Mouse (Mus musculus) liver, embryonic 11.5 days (tissue): ENCODE results near the gene Col27a1. TPM values are rescaled to one million over a fixed set of nuclear protein-coding genes. Genes with fewer than 3 reads are reported as not detected.

Experiments used
- ATAC-seq: fragments of 200-750 bp; cut with Nextera tagmentation; replicated peaks from 2 replicates; pipeline ENCODE4 v1.8.0; 2017; ENCODE audit warnings: moderate number of reproducible peaks, mild to moderate bottlenecking, moderate TSS enrichment, moderate library complexity; ENCODE audit not compliant: low FRiP score
- DNase-seq: peaks from one replicate; pipeline ENCODE4 v3.0.0-alpha.2; 2017; ENCODE audit warnings: low spot score
- H3K27ac ChIP-seq: fragments of 300-500 bp; sonication (generic); 2 replicates; pipeline ENCODE4 v1.5.1; 2014; ENCODE audit warnings: mild to moderate bottlenecking, low read depth, low read length, control low read depth
- H3K27me3 ChIP-seq: fragments of 300-500 bp; sonication (generic); replicated peaks from 2 replicates; pipeline ENCODE4 v1.6.1; 2014; ENCODE audit warnings: low read length, mixed read lengths; ENCODE audit not compliant: control insufficient read depth, insufficient read depth
- H3K36me3 ChIP-seq: fragments of 300-500 bp; sonication (generic); 2 replicates; pipeline ENCODE4 v1.6.1; 2014; ENCODE audit warnings: mild to moderate bottlenecking, low read length, moderate library complexity, mixed read lengths; ENCODE audit not compliant: control insufficient read depth, insufficient read depth
- H3K4me1 ChIP-seq: fragments of 300-500 bp; sonication (generic); replicated peaks from 2 replicates; pipeline ENCODE4 v1.6.1; 2014; ENCODE audit warnings: low read length, mixed read lengths; ENCODE audit not compliant: control insufficient read depth, insufficient read depth
- H3K4me2 ChIP-seq: fragments of 300-500 bp; sonication (generic); 2 replicates; pipeline ENCODE4 v1.6.1; 2014; ENCODE audit warnings: mild to moderate bottlenecking, control low read depth, moderate library complexity
- H3K4me3 ChIP-seq: fragments of 300-500 bp; sonication (generic); 2 replicates; pipeline ENCODE4 v1.5.1; 2014; ENCODE audit warnings: low read depth, low read length, control low read depth
- H3K9ac ChIP-seq: fragments of 300-500 bp; sonication (generic); 2 replicates; pipeline ENCODE4 v1.6.1; 2014; ENCODE audit warnings: low read depth, low read length, control low read depth
- H3K9me3 ChIP-seq: fragments of 300-500 bp; sonication (generic); 2 replicates; pipeline ENCODE4 v1.6.1; 2016; ENCODE audit warnings: low read length, inconsistent platforms, mixed read lengths; ENCODE audit not compliant: control insufficient read depth
- WGBS: fragments of 180-500 bp; shearing (Covaris S2); extraction: QIAGEN DNeasy Blood & Tissue Kit; methylation state at CpG from one replicate; pipeline ENCODE4 v1.1.7; 2014; 5-methylcytosine and 5-hydroxymethylcytosine counted together
- polyA plus RNA-seq: library from polyadenylated mRNA; unstranded; fragments of >200 nt; fragmentation: Nextera tagmentation; extraction: Ambion mirVana; gene quantifications from 2 replicates; pipeline ENCODE4 v1.2.1, GENCODE M21; 2014

The Col27a1 gene
- polyA plus RNA-seq, 1 experiment from 2014 or later, result 6.4 TPM

GRCm38 (mm10) chr4:63217513-63217912 lies 3.7 kb downstream of the Col27a1 start:
- no peak for ATAC-seq
- whole genome bisulfite sequencing, result 81% methylated on average over 6 of the region's 6 CpGs
- no peak overlapping the region for H3K4me2 ChIP-seq
- no peak overlapping the region for H3K9ac ChIP-seq
- H3K36me3 ChIP-seq, result 0 out of 2 replicates have a peak, but pooled peaks cover 2% of the 10 kb centered on the region
- H3K4me3 ChIP-seq, result no peak overlapping the region
- H3K9me3 ChIP-seq, result no peaks in the 10 kb centered on the region
- peaks cover 2% of the 10 kb centered on the region; the same call in 1 of the 2 replicates for H3K4me1 ChIP-seq
- H3K27ac ChIP-seq, result no peak overlapping the region
- peaks cover 48% of the 10 kb centered on the region for H3K27me3 ChIP-seq
- DNase-seq, result no peak

GRCm38 (mm10) chr4:63219059-63219458 lies 5.3 kb downstream of the Col27a1 start:
- ATAC-seq, result no peak

GRCm38 (mm10) chr4:63219635-63220034 lies 5.8 kb downstream of the Col27a1 start:
- H3K36me3 ChIP-seq, result peaks cover 5% of the 10 kb centered on the region; the same call in 1 of the 2 replicates
- WGBS, result 78% methylated on average over 6 of the region's 6 CpGs
- H3K27me3 ChIP-seq, result peaks cover 30% of the 10 kb centered on the region
- no peak overlapping the region for H3K4me3 ChIP-seq
- DNase-seq, result no peak
- no peak for ATAC-seq
- no peaks in the 10 kb centered on the region for H3K9me3 ChIP-seq
- no peak overlapping the region for H3K4me2 ChIP-seq
- no peak overlapping the region for H3K27ac ChIP-seq
- H3K9ac ChIP-seq, result no peak overlapping the region
- H3K4me1 ChIP-seq, result peaks cover 2% of the 10 kb centered on the region; the same call in 1 of the 2 replicates

More at GRCm38 (mm10) chr4:63219059-63219458, 5.3 kb downstream of the Col27a1 start:
- H3K9me3 ChIP-seq, result no peaks in the 10 kb centered on the region
- no peak for DNase-seq
- H3K4me2 ChIP-seq, result no peak overlapping the region
- H3K27ac ChIP-seq, result no peak overlapping the region
- H3K9ac ChIP-seq, result no peak overlapping the region
- WGBS, result 80% methylated on average over 3 of the region's 3 CpGs
- H3K27me3 ChIP-seq, result peaks cover 36% of the 10 kb centered on the region
- H3K4me1 ChIP-seq, result peaks cover 2% of the 10 kb centered on the region; the same call in 1 of the 2 replicates
- no peak overlapping the region for H3K4me3 ChIP-seq
- H3K36me3 ChIP-seq, result 0 out of 2 replicates have a peak, but pooled peaks cover 2% of the 10 kb centered on the region

- no peaks in the 10 kb centered on the region for H3K9me3 ChIP-seq
- H3K27me3 ChIP-seq, result peaks cover 13% of the 10 kb centered on the region
- H3K9ac ChIP-seq, result no peak overlapping the region
- DNase-seq, result no peak
- no peak overlapping the region for H3K4me3 ChIP-seq
- H3K4me1 ChIP-seq, result peaks cover 2% of the 10 kb centered on the region; the same call in 1 of the 2 replicates
- H3K27ac ChIP-seq, result no peak overlapping the region
- no peak overlapping the region for H3K4me2 ChIP-seq
- ATAC-seq, result no peak
- peaks cover 5% of the 10 kb centered on the region; the same call in 1 of the 2 replicates for H3K36me3 ChIP-seq
- 83% methylated on average over 15 of the region's 15 CpGs for WGBS
These were observed 7.5 kb downstream of the Col27a1 start for GRCm38 (mm10) chr4:63221096-63221958.

- DNase-seq (no peak), ATAC-seq (no peak)
- Histone ChIP-seq H3K27ac (no peak overlapping the region), H3K9ac (no peak overlapping the region), H3K9me3 (no peaks in the 10 kb centered on the region), H3K4me2 (no peak overlapping the region), H3K4me3 (no peak overlapping the region), H3K4me1 (no peaks in the 10 kb centered on the region), H3K27me3 (peaks cover 4% of the 10 kb centered on the region), H3K36me3 (peaks cover 5% of the 10 kb centered on the region; the same call in 1 of the 2 replicates)
- WGBS, result 87% methylated on average over 8 of the region's 8 CpGs
These were observed 8.4 kb downstream of the Col27a1 start for GRCm38 (mm10) chr4:63222246-63222645.

- Histone ChIP-seq H3K9me3 (no peaks in the 10 kb centered on the region), H3K4me3 (no peak overlapping the region), H3K4me1 (0 out of 2 replicates have a peak, but pooled peaks cover 2% of the 10 kb centered on the region), H3K36me3 (peaks cover 5% of the 10 kb centered on the region; the same call in 1 of the 2 replicates), H3K27ac (no peak overlapping the region), H3K27me3 (no peaks in the 10 kb centered on the region), H3K9ac (no peak overlapping the region), H3K4me2 (no peak overlapping the region)
- no peak for DNase-seq
- 73% methylated on average over 10 of the region's 10 CpGs for WGBS
- ATAC-seq, result no peak
These were observed 11.6 kb downstream of the Col27a1 start for GRCm38 (mm10) chr4:63225373-63225772.

GRCm38 (mm10) chr4:63226164-63226882 lies 12.5 kb downstream of the Col27a1 start:
- WGBS, result 81% methylated on average over 8 of the region's 8 CpGs
- Histone ChIP-seq H3K27me3 (no peaks in the 10 kb centered on the region), H3K4me2 (no peak overlapping the region), H3K9ac (no peak overlapping the region), H3K36me3 (peaks cover 5% of the 10 kb centered on the region; the same call in 1 of the 2 replicates), H3K4me1 (0 out of 2 replicates have a peak, but pooled peaks cover 2% of the 10 kb centered on the region), H3K9me3 (no peaks in the 10 kb centered on the region), H3K4me3 (no peak overlapping the region), H3K27ac (no peak overlapping the region)
- DNase-seq (no peak), ATAC-seq (no peak)

- Histone ChIP-seq H3K27me3 (no peaks in the 10 kb centered on the region), H3K4me1 (0 out of 2 replicates have a peak, but pooled peaks cover 2% of the 10 kb centered on the region), H3K36me3 (peaks cover 3% of the 10 kb centered on the region; the same call in 1 of the 2 replicates), H3K27ac (no peak overlapping the region), H3K9ac (no peak overlapping the region), H3K4me3 (no peak overlapping the region), H3K9me3 (no peaks in the 10 kb centered on the region), H3K4me2 (no peak overlapping the region)
- 76% methylated on average over 6 of the region's 6 CpGs for WGBS
- DNase-seq, result no peak
- ATAC-seq, result no peak
These were observed 13.1 kb downstream of the Col27a1 start for GRCm38 (mm10) chr4:63226883-63227235.
